Mouse (Mus musculus): ENCODE results near the gene Rbms1. TPM values are rescaled to one million over a fixed set of nuclear protein-coding genes. Genes with fewer than 3 reads are reported as not detected.

The Rbms1 gene
- polyA plus RNA-seq, 1 experiment: 3.5 TPM

- Histone ChIP-seq H3K9me3 (ENCODE audit: control insufficient read depth, low read length) (peaks cover 2% of the 10 kb centered on the region; the same call in 1 of the 2 replicates), H3K4me1 (ENCODE audit: control insufficient read depth) (peaks cover 36% of the 10 kb centered on the region), H3K4me3 (replicated peaks) (no peak overlapping the region), H3K27me3 (ENCODE audit: control insufficient read depth) (no peaks in the 10 kb centered on the region), H3K36me3 (ENCODE audit: control insufficient read depth) (peaks cover 5% of the 10 kb centered on the region)
- TF ChIP-seq TAL1 (IDR thresholded peaks at IDR 0.05; ENCODE audit: low read length) (no peak), GATA1 (IDR thresholded peaks at IDR 0.05; ENCODE audit: low read length) (no peak)
Observed at GRCm38 (mm10) chr2:60864256-60864795, 98.7 kb downstream of the Rbms1 start.

DNA sequence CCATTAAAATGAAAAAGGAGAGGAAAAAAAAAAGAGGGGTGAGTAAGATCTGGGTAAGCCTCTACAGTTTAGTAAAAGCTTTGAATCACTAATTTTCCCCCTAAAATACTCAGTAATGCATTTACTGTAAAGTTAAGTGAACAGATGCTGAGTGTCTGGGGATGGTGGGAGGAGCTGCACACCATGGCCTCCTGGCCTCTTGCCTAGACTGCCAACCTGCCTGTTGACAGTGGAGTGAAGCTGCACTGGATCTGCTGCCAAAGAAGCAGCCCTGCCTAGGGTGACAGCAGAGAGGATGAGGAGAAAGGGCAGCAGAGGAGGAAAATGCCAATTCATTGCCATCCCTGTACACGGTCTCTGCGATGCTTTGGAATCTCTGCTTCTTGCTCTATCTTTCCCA lies 99.2 kb downstream of the Rbms1 start:
- Histone ChIP-seq H3K27me3 (ENCODE audit: control insufficient read depth) (no peaks in the 10 kb centered on the region), H3K9me3 (ENCODE audit: control insufficient read depth, low read length) (peaks cover 2% of the 10 kb centered on the region; the same call in 1 of the 2 replicates), H3K4me3 (replicated peaks) (no peak overlapping the region), H3K36me3 (ENCODE audit: control insufficient read depth) (peaks cover 10% of the 10 kb centered on the region), H3K4me1 (ENCODE audit: control insufficient read depth) (peaks cover 31% of the 10 kb centered on the region)
- no peak for TF ChIP-seq TAL1 (IDR thresholded peaks at IDR 0.05; ENCODE audit: low read length)
- TF ChIP-seq GATA1 (IDR thresholded peaks at IDR 0.05; ENCODE audit: low read length): no peak

DNA sequence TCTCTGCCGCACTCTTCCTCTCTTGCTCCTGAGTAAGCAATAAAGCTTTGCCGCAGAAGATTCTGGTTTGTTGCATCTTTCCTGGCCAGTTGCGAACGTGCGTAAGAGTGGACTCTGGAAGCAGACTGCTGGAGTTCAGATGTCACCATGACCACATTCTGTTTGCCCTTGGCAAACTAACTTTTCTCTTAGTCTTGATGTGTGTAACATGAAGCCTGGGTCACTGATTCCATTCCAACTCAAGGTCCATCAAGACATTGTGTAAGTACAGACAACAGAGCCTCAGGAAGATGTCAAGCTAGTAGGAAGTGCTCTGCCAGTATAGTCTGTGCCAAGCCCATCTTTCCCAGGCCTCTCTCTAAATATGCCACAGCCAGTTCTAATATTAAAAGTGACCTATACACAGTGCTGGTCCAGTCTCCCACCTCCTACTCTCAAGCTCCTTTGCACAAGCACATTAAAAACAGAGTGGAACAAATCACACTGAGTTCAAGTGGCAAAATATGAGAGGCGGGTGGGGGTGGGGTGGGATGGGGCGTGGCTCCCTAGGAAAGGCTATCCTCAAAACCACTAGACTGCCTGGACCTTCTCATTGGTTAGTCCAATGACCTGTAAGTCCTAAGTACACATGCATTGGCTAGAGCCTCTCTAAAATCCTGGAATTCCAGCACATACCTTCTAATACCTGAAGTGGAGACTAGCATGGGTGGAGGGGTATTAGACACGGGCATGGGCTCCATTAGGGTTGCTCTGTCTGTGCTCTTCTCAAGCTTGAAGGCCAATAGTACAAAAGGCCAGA lies 99.9 kb downstream of the Rbms1 start:
- H3K36me3 ChIP-seq (ENCODE audit: control insufficient read depth): peaks cover 15% of the 10 kb centered on the region
- TF ChIP-seq GATA1 (IDR thresholded peaks at IDR 0.05; ENCODE audit: low read length): no peak
- no peak for TF ChIP-seq TAL1 (IDR thresholded peaks at IDR 0.05; ENCODE audit: low read length)
- H3K4me3 ChIP-seq (replicated peaks): no peak overlapping the region
- peaks cover 2% of the 10 kb centered on the region; the same call in 1 of the 2 replicates for H3K9me3 ChIP-seq (ENCODE audit: control insufficient read depth, low read length)
- no peaks in the 10 kb centered on the region for H3K27me3 ChIP-seq (ENCODE audit: control insufficient read depth)
- peaks cover 24% of the 10 kb centered on the region for H3K4me1 ChIP-seq (ENCODE audit: control insufficient read depth)

DNA sequence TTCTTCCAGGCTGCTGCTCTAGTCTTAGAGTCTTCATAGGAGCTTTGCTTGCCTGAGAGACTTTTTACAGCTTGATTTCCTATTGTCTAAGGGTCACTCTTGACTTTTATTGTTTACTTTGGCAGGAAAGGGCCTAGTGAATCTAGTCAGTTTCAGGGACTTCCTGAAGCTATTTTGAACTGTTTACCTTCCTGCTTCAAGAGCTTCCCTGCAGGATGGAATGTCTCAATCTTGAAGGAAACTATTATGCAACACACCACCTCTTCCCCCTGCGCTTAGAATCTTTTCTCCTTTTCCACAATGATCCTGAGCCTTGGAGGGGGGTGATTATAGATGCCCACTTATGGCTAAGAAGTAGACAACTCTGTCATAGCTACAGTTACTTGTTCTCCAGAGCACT lies 104.9 kb downstream of the Rbms1 start:
- no peak overlapping the region for H3K4me3 ChIP-seq (replicated peaks)

GRCm38 (mm10) chr2:60856097-60856496 lies 106.9 kb downstream of the Rbms1 start:
- TF ChIP-seq GATA1 (IDR thresholded peaks at IDR 0.05; ENCODE audit: low read length) (no peak), TAL1 (IDR thresholded peaks at IDR 0.05; ENCODE audit: low read length) (no peak)
- no peaks in the 10 kb centered on the region for H3K4me1 ChIP-seq (ENCODE audit: control insufficient read depth)
- H3K9me3 ChIP-seq (ENCODE audit: control insufficient read depth, low read length): no peaks in the 10 kb centered on the region; the same call in 1 of the 2 replicates
- H3K4me3 ChIP-seq (replicated peaks): no peak overlapping the region
- H3K27me3 ChIP-seq (ENCODE audit: control insufficient read depth): no peaks in the 10 kb centered on the region
- H3K36me3 ChIP-seq (ENCODE audit: control insufficient read depth): peaks cover 15% of the 10 kb centered on the region

More for the DNA sequence above, 104.9 kb downstream of the Rbms1 start:
- Histone ChIP-seq H3K9me3 (ENCODE audit: control insufficient read depth, low read length) (peaks cover 2% of the 10 kb centered on the region; the same call in 1 of the 2 replicates), H3K4me1 (ENCODE audit: control insufficient read depth) (no peaks in the 10 kb centered on the region), H3K27me3 (ENCODE audit: control insufficient read depth) (no peaks in the 10 kb centered on the region), H3K36me3 (ENCODE audit: control insufficient read depth) (peaks cover 15% of the 10 kb centered on the region)
- TF ChIP-seq TAL1 (IDR thresholded peaks at IDR 0.05; ENCODE audit: low read length) (no peak), GATA1 (IDR thresholded peaks at IDR 0.05; ENCODE audit: low read length) (no peak)

DNA sequence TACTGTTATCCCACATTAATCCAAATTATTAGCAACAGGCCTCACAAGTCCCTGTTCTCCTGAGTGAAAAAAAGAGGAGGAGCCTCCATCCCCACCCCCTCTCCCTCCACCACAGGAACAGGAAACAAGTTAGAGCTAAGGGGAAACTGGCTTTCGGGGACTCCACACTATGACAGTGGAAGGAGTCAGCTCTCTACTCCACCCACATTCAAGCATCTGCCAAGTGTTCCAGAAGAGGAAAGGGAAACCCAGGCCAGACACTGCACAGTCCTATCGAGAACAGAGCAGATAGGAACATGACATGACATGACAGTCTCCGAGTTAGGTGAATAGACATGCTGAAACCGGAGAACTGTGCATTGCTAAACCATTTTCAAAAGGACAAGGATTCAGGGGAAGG lies 108.0 kb downstream of the Rbms1 start:
- Histone ChIP-seq H3K36me3 (ENCODE audit: control insufficient read depth) (peaks cover 15% of the 10 kb centered on the region), H3K9me3 (ENCODE audit: control insufficient read depth, low read length) (no peaks in the 10 kb centered on the region; the same call in 1 of the 2 replicates), H3K4me3 (replicated peaks) (no peak overlapping the region), H3K27me3 (ENCODE audit: control insufficient read depth) (no peaks in the 10 kb centered on the region), H3K4me1 (ENCODE audit: control insufficient read depth) (no peaks in the 10 kb centered on the region)
- TF ChIP-seq GATA1 (IDR thresholded peaks at IDR 0.05; ENCODE audit: low read length) (no peak), TAL1 (IDR thresholded peaks at IDR 0.05; ENCODE audit: low read length) (no peak)

- Histone ChIP-seq H3K4me3 (replicated peaks) (no peak overlapping the region), H3K36me3 (ENCODE audit: control insufficient read depth) (no peaks in the 10 kb centered on the region), H3K9me3 (ENCODE audit: control insufficient read depth, low read length) (no peaks in the 10 kb centered on the region), H3K27me3 (ENCODE audit: control insufficient read depth) (no peaks in the 10 kb centered on the region), H3K4me1 (ENCODE audit: control insufficient read depth) (no peaks in the 10 kb centered on the region)
- TF ChIP-seq GATA1 (IDR thresholded peaks at IDR 0.05; ENCODE audit: low read length) (no peak), TAL1 (IDR thresholded peaks at IDR 0.05; ENCODE audit: low read length) (no peak)
Observed at GRCm38 (mm10) chr2:60851898-60852297, 111.1 kb downstream of the Rbms1 start.

GRCm38 (mm10) chr2:60851057-60851718 lies 111.8 kb downstream of the Rbms1 start:
- H3K4me1 ChIP-seq (ENCODE audit: control insufficient read depth): peaks cover under 1% of the 10 kb centered on the region; the same call in 1 of the 2 replicates
- no peaks in the 10 kb centered on the region for H3K36me3 ChIP-seq (ENCODE audit: control insufficient read depth)
- H3K4me3 ChIP-seq (replicated peaks): no peak overlapping the region
- H3K27me3 ChIP-seq (ENCODE audit: control insufficient read depth): no peaks in the 10 kb centered on the region
- no peak for TF ChIP-seq TAL1 (IDR thresholded peaks at IDR 0.05; ENCODE audit: low read length)
- no peak for TF ChIP-seq GATA1 (IDR thresholded peaks at IDR 0.05; ENCODE audit: low read length)
- no peaks in the 10 kb centered on the region for H3K9me3 ChIP-seq (ENCODE audit: control insufficient read depth, low read length)

GRCm38 (mm10) chr2:60848478-60848877 lies 114.5 kb downstream of the Rbms1 start:
- H3K4me3 ChIP-seq (replicated peaks): no peak overlapping the region
- no peaks in the 10 kb centered on the region for H3K36me3 ChIP-seq (ENCODE audit: control insufficient read depth)
- TF ChIP-seq GATA1 (IDR thresholded peaks at IDR 0.05; ENCODE audit: low read length) (no peak), TAL1 (IDR thresholded peaks at IDR 0.05; ENCODE audit: low read length) (no peak)
- H3K27me3 ChIP-seq (ENCODE audit: control insufficient read depth): no peaks in the 10 kb centered on the region
- peaks cover 10% of the 10 kb centered on the region for H3K4me1 ChIP-seq (ENCODE audit: control insufficient read depth)
- no peaks in the 10 kb centered on the region for H3K9me3 ChIP-seq (ENCODE audit: control insufficient read depth, low read length)

Data from erythroblast, embryonic 14.5 days (primary cell).